Mouse (Mus musculus): ENCODE results near the gene ccdc198.

DNA sequence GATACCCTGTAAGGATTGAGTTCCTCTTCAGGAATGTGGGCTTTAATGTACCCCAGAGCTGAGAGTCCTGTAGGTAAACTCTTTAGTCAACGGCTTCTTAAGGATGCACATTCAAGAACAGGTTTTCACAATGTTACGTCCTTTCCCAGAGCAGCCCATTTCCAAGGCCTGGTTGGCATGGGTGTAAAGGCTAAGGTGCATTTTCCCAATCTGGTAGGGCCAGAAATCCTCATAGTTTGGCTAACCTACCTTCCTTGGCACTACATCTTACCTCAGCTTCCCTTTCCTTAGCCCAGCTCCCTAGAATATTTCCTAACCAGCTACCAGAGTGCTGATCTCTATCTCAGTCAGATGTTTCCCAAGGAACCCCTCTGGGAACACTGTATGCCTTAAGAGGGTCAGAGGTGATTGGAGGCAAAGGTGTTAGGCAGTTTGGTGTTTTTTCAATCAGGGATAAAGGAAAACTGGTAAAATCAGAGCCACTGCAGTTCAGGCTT lies 48.2 kb downstream of the ccdc198 start:
- TF ChIP-seq CTCF (IDR thresholded peaks at IDR 0.05; ENCODE audit: borderline replicate concordance, insufficient read depth, low read depth, low read length) (no peak), POLR2A (IDR thresholded peaks at IDR 0.05; ENCODE audit: borderline replicate concordance, insufficient read depth, low read length) (no peak)
